Mouse (Mus musculus): ENCODE results near the gene Lce3f.

The Lce3f gene

GRCm38 (mm10) chr3:92991926-92992325 is at the start of gene Lce3f:
Gene Lce3f, plus strand, starts transcription at chr3:92992226.
- DNase-seq, result no peak

- no peak for DNase-seq
These were observed 47.8 kb upstream of the Lce3f start, which contains the start of gene Lce3c for GRCm38 (mm10) chr3:92944186-92944585. Gene Lce3c, plus strand, starts transcription at chr3:92944486.

GRCm38 (mm10) chr3:92957090-92957489 is 34.9 kb upstream of the Lce3f start, which contains the start of gene Lce3d:
Gene Lce3d, plus strand, starts transcription at chr3:92957390.
- DNase-seq, result no peak

GRCm38 (mm10) chr3:92966761-92967160 is 25.3 kb upstream of the Lce3f start, which contains the start of gene Lce3e:
Gene Lce3e, plus strand, starts transcription at chr3:92967061.
- DNase-seq, result no peak

GRCm38 (mm10) chr3:92978484-92978883 is 13.5 kb upstream of the Lce3f start:
- DNase-seq, result no peak

- DNase-seq, result peak; percentile 87
These were observed 6.7 kb downstream of the Lce3f start for GRCm38 (mm10) chr3:92998691-92999090.

GRCm38 (mm10) chr3:93000621-93001020 is 8.6 kb downstream of the Lce3f start:
- DNase-seq, result no peak

GRCm38 (mm10) chr3:93002843-93003242 is 10.8 kb downstream of the Lce3f start:
- no peak for DNase-seq

- peak; percentile 43 for DNase-seq
These were observed 22.4 kb downstream of the Lce3f start for GRCm38 (mm10) chr3:93014378-93014801.

- no peak for DNase-seq
These were observed 22.8 kb downstream of the Lce3f start for GRCm38 (mm10) chr3:93014871-93015270.

- no peak for DNase-seq
These were observed 23.6 kb downstream of the Lce3f start, which contains the start of gene Crct1 for GRCm38 (mm10) chr3:93015460-93016104. Gene Crct1, minus strand, starts transcription at chr3:93015687.

- DNase-seq, result no peak
These were observed 26.9 kb downstream of the Lce3f start, which contains the start of gene Lce1m for GRCm38 (mm10) chr3:93018960-93019359. Gene Lce1m, minus strand, starts transcription at chr3:93019060.

GRCm38 (mm10) chr3:93021171-93021570 is 29.1 kb downstream of the Lce3f start:
- DNase-seq, result no peak

- DNase-seq, result no peak
These were observed 31.6 kb downstream of the Lce3f start for GRCm38 (mm10) chr3:93023411-93024184.

- DNase-seq, result no peak
These were observed 33.5 kb downstream of the Lce3f start for GRCm38 (mm10) chr3:93025486-93025885.

- no peak for DNase-seq
These were observed 39.4 kb downstream of the Lce3f start for GRCm38 (mm10) chr3:93031450-93031849.
